Mouse (Mus musculus) megakaryocyte, embryonic 14.5 days (primary cell): ENCODE results near the gene Fgf12. TPM values are rescaled to one million over a fixed set of nuclear protein-coding genes. Genes with fewer than 3 reads are reported as not detected.

Experiments used
- H3K27me3 ChIP-seq: replicated peaks from 2 replicates; pipeline ENCODE3; 2012; ENCODE audit warnings: inconsistent platforms
- H3K36me3 ChIP-seq: replicated peaks from 2 replicates; pipeline ENCODE3; 2012; ENCODE audit warnings: low read length, inconsistent platforms, mixed read lengths
- H3K4me1 ChIP-seq: 2 replicates; pipeline ENCODE4 v1.6.1; 2012; ENCODE audit warnings: inconsistent platforms
- H3K4me3 ChIP-seq: replicated peaks from 2 replicates; pipeline ENCODE3; 2012; ENCODE audit warnings: moderate library complexity, mild to moderate bottlenecking, inconsistent platforms
- H3K9me3 ChIP-seq: 2 replicates; pipeline ENCODE4 v1.6.1; 2012; ENCODE audit warnings: inconsistent platforms
- FLI1 ChIP-seq: IDR thresholded peaks from 2 replicates; pipeline ENCODE4 v1.6.1; 2012; ENCODE audit warnings: low read length, inconsistent platforms, mixed read lengths
- GATA1 ChIP-seq: IDR thresholded peaks from 3 replicates; pipeline ENCODE4 v1.6.1; 2012; ENCODE audit warnings: mixed read lengths, low read length, inconsistent platforms, borderline replicate concordance
- polyA plus RNA-seq: library from polyadenylated mRNA; stranded (reverse); fragments of >175 nt; gene quantifications from 2 replicates; pipeline ENCODE4 v1.2.3, GENCODE M21; 2012; ENCODE audit warnings: low replicate concordance; ENCODE audit not compliant: insufficient read depth

Fgf12 gene
- polyA plus RNA-seq, 1 experiment: not detected

DNA sequence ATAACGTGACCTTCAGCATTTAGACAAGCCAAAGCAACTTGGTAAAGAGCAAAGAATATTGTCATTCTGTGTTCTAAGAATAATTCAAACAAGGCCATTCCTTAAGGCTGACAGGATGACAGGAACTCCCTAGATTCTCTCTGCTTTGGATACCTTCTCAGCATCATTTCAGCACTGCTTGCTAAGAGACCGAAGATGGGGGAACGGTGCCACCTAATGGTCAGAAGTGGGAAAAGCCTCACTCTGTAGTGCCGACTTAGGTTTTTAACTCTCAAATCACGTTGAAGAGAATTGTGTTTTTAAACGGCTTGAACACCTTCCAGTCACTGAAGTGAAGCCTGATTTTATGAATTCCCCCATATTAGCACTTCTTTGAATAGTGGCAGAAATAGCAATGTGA, 262.4 kb downstream of the Fgf12 start:
- no peaks in the 10 kb centered on the region for H3K36me3 ChIP-seq
- no peaks in the 10 kb centered on the region for H3K4me1 ChIP-seq
- no peaks in the 10 kb centered on the region for H3K27me3 ChIP-seq
- TF ChIP-seq GATA1: no peak
- no peak for TF ChIP-seq FLI1
- H3K4me3 ChIP-seq: no peak overlapping the region
- H3K9me3 ChIP-seq: peaks cover 8% of the 10 kb centered on the region

DNA sequence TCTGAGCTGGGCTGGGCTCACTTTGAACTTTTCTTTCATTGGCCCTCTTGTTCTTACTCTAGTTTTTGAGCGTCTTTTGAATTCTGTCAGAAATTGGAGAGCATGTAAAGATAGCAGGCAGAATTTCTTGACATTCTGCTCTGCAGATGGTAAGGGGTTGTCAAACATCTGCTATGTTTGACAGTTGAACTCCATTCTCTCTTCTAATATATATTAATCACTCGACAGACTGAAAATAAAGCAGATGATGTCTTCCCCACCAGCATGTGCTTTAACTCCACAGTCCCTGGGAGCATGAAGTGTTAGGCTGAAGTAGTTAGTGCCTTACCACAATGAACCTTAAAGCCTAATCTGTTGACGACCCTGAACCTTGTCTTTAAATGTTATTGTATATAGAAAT, 267.9 kb downstream of the Fgf12 start:
- Histone ChIP-seq H3K9me3 (peaks cover 10% of the 10 kb centered on the region; the same call in 1 of the 2 replicates), H3K27me3 (no peaks in the 10 kb centered on the region)
- TF ChIP-seq GATA1 (no peak), FLI1 (no peak)

DNA sequence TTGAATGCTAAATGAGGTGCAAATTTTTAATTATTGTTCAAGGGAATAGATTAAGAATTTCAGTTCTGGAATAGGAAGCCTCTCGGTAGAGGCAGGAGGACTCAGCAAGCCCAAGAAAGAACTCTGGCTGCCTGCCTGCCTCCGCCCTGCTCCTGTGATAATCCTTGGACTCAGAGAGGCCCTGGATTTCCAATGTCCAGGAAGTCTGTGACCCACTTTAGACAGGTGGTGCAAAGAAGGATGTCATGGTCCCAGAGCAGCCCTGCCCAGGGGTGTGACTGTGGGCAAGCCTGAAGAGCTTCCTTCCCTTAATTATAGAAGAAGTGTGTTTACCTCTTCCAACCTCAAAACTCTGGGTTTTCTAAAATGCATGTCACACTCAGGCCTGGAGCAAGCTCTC, 273.8 kb downstream of the Fgf12 start:
- Histone ChIP-seq H3K27me3 (no peaks in the 10 kb centered on the region), H3K9me3 (peaks cover 16% of the 10 kb centered on the region; the same call in 1 of the 2 replicates), H3K4me3 (no peak overlapping the region), H3K36me3 (no peaks in the 10 kb centered on the region), H3K4me1 (no peaks in the 10 kb centered on the region)
- TF ChIP-seq GATA1: no peak
- TF ChIP-seq FLI1: no peak

More for the DNA sequence above, 267.9 kb downstream of the Fgf12 start:
- Histone ChIP-seq H3K36me3 (no peaks in the 10 kb centered on the region), H3K4me1 (no peaks in the 10 kb centered on the region), H3K4me3 (no peak overlapping the region)

DNA sequence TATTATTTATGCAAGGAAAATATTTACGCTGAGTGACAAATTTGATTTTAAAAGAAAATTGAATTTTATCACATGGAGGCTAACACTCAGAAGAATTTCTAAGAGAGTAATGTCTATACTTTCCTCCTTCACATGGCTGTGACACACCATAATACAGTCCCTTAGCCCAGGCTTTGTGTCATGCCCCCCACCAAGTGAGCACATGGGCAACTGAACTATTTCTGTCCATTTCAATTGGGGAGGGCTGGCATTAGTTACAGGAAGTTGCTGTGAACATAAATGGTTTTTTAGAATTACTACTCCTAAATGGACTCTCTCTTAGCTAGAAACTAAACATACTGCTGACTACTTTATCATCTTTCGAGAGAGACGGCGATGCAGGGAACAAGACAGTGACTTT, 276.2 kb downstream of the Fgf12 start:
- Histone ChIP-seq H3K4me1 (no peaks in the 10 kb centered on the region), H3K4me3 (no peak overlapping the region), H3K36me3 (no peaks in the 10 kb centered on the region), H3K27me3 (no peaks in the 10 kb centered on the region), H3K9me3 (peaks cover 16% of the 10 kb centered on the region; the same call in 1 of the 2 replicates)
- TF ChIP-seq GATA1: no peak
- no peak for TF ChIP-seq FLI1

DNA sequence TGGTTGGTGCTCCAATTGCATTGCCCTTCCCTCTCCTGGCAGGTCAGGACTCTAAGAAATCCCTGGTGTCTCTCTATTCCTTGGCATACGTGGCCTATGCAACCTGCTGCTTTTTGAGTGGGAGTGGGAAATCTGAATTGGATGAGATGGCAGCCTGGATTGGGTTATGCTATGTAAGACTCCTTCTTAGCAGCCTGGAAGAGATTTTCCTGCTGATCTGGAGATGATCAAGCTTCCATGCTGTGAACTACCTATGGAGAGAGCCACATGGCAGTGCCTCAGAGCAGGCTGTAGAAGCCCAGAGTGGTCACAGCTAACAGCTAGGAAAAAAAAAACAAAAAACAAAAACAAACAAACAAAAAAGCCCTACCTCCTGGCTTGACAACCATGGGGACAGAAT, 277.3 kb downstream of the Fgf12 start:
- Histone ChIP-seq H3K9me3 (peaks cover 11% of the 10 kb centered on the region; the same call in 1 of the 2 replicates), H3K4me1 (no peaks in the 10 kb centered on the region), H3K27me3 (no peaks in the 10 kb centered on the region), H3K4me3 (no peak overlapping the region), H3K36me3 (no peaks in the 10 kb centered on the region)
- no peak for TF ChIP-seq GATA1
- no peak for TF ChIP-seq FLI1

DNA sequence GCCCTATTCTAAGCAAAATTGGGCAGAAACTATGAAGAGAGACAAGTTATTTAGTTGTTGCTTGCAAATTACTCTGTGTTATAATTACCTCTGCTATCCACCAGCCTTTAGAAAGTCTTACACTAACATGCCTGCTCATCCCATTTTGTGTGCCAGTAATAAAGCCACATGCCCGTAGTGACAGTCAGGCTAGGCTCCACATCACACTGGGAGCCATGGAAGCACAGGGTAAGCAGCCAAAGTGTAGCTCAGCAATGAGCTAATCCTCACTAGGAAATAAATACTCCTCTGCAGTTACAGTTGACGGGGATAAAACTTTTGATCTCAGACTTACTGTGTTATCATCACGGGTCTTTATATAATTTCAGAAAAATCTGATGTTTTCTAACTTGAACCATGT, 298.0 kb downstream of the Fgf12 start:
- no peaks in the 10 kb centered on the region for H3K27me3 ChIP-seq
- no peak overlapping the region for H3K4me3 ChIP-seq
- no peaks in the 10 kb centered on the region for H3K9me3 ChIP-seq
- TF ChIP-seq GATA1 (no peak), FLI1 (no peak)
- H3K4me1 ChIP-seq: no peaks in the 10 kb centered on the region
- no peaks in the 10 kb centered on the region for H3K36me3 ChIP-seq

DNA sequence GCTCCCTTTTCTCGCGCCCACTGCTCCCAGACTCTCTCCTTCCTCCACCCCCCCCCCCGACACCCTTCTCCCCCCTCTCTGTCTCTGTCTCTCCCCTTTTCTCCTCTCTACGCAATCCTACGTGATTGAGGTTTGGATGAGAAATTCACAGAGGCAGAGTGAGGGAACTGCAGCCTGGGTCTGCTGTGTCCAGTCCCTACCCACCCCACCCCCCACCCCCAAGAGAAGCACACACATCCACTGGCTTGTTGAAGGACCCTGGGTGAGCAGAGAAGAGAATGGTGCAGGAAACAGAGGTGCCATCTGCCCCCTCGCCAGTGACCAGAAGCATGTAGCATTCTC, 305.8 kb downstream of the Fgf12 start:
- TF ChIP-seq GATA1 (no peak), FLI1 (no peak)
- peaks cover 48% of the 10 kb centered on the region for H3K27me3 ChIP-seq
- H3K4me1 ChIP-seq: peaks cover 15% of the 10 kb centered on the region; the same call in 1 of the 2 replicates
- no peaks in the 10 kb centered on the region for H3K36me3 ChIP-seq
- H3K4me3 ChIP-seq: no peak overlapping the region
- H3K9me3 ChIP-seq: peaks cover 7% of the 10 kb centered on the region; the same call in 1 of the 2 replicates

DNA sequence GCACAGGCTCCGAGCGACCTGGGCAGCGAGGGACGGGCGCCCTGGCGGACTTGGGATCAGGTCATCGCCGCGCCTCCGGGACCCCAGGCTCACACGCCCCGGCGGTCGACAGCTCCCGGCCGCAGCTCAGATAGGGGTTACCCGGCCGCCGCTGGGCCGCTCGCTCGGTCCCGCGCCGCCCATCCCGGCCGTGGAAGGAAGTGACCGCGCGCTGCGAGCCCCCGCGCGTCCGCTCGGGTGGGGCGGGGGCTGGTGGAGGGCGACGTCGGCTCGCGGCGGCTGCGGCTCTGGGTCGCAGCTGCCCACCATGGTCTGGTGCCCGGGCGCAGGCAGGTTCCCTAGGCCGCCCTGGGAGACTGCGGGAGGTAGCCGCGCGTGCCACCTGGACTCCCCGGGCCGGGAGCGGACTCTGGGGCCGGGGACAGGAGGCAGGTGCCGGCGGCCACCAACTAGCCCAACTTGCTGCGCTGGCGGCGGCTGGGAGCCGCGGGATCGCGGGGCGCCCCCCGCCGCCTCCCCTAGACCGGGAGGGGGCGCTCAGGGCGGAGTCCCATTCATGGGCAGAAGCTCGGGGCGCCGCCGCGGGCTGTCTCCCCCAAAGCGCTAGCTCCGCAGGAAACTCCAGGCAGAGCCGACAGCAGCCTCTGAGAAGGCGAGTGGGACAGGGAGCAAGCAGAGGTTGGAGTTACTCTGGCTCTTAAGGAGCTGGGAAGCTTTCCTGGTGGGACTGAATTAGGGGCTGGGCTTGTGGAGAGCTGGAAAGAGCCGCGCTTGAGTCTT, 306.3 kb downstream of the Fgf12 start:
- peaks cover 15% of the 10 kb centered on the region; the same call in 1 of the 2 replicates for H3K4me1 ChIP-seq
- peaks cover 48% of the 10 kb centered on the region for H3K27me3 ChIP-seq
- peaks cover 7% of the 10 kb centered on the region; the same call in 1 of the 2 replicates for H3K9me3 ChIP-seq
- H3K4me3 ChIP-seq: peak overlapping the region; percentile 50
- H3K36me3 ChIP-seq: no peaks in the 10 kb centered on the region
- TF ChIP-seq GATA1 (no peak), FLI1 (no peak)

DNA sequence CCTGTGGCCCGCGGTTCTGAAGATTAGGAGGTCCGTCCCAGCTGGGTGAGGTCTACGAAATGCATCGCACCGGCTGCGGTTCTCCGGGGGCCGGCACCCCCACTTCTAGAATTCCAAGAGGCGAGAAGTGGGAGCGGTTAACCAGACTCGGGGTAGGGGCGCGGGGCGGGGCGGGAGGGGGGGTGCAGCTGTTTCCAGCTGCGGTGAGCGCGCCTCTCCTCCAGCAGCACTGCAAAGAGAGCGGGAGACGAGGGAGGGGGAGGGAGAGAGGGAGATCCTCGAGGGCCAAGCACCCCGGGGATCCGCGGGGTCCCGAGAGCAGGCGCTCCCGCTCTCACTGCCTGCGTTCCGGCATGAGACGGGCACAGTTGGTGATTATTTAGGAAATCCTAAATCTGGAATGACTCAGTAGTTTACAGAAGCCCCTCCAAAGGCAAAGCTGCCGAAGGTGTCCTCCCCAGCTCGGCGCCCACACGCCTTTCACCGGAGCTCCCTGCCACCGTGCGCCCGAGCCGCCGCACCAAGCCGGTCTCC, 307.0 kb downstream of the Fgf12 start:
- Histone ChIP-seq H3K9me3 (peaks cover 7% of the 10 kb centered on the region; the same call in 1 of the 2 replicates), H3K36me3 (no peaks in the 10 kb centered on the region), H3K4me3 (peak overlapping the region; percentile 50), H3K27me3 (peaks cover 48% of the 10 kb centered on the region), H3K4me1 (peaks cover 15% of the 10 kb centered on the region; the same call in 1 of the 2 replicates)
- no peak for TF ChIP-seq FLI1
- TF ChIP-seq GATA1: no peak
